Mouse (Mus musculus): ENCODE results near the gene Zbtb49. TPM values are rescaled to one million over a fixed set of nuclear protein-coding genes. Genes with fewer than 3 reads are reported as not detected.

The Zbtb49 gene
- polyA plus RNA-seq, 1 experiment from 2014 or later: 11.9 TPM

- ATAC-seq: no peak
- CTCF ChIA-PET: no interaction called here
- in situ Hi-C loops (cut with MboI; ENCODE audit: low pct_unique_long_range_greater_than_20kb): no loop called here
These were observed 20.6 kb upstream of the Zbtb49 start for GRCm38 (mm10) chr5:38240727-38241472.

DNA sequence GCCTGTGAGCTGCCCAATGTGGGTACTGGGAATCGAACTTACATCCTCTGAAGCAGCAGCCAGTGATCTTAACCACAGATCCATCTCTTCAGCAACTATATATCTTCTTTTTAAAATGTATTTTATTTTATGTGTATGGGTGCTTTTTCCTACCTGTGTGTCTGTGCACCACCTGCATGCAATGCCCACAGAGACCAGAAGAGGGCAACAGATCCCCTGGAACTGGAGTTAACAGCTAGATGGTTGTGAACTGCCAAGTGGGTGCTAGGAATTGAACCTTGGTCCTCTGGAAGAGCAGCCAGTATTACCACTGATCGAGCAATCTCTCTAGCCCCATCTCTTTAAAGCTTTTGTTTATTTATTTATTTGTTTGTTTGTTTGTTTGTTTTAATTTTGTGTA, 16.4 kb upstream of the Zbtb49 start:
- in situ Hi-C loops (cut with MboI; ENCODE audit: low pct_unique_long_range_greater_than_20kb): no loop called here
- no peak for ATAC-seq
- CTCF ChIA-PET: interaction anchor here (0.8 to 2.2 kb wide), 8 partner anchors 8 to 40 kb away, joined by 3 to 6 read pairs (median 3); partner anchors contain the start of gene Tmem128
- H3K27me3 ChIP-seq: no peaks in the 10 kb centered on the region
- DNase-seq (ENCODE audit: low read depth, low spot score): no peak
- TF ChIP-seq CTCF (IDR thresholded peaks at IDR 0.05): peak; percentile 43
- POLR2A ChIA-PET: no interaction called here

More at GRCm38 (mm10) chr5:38240727-38241472, 20.6 kb upstream of the Zbtb49 start:
- DNase-seq (ENCODE audit: low read depth, low spot score): no peak
- POLR2A ChIA-PET: no interaction called here
- no peak for TF ChIP-seq CTCF (IDR thresholded peaks at IDR 0.05)
- no peaks in the 10 kb centered on the region for H3K27me3 ChIP-seq

DNA sequence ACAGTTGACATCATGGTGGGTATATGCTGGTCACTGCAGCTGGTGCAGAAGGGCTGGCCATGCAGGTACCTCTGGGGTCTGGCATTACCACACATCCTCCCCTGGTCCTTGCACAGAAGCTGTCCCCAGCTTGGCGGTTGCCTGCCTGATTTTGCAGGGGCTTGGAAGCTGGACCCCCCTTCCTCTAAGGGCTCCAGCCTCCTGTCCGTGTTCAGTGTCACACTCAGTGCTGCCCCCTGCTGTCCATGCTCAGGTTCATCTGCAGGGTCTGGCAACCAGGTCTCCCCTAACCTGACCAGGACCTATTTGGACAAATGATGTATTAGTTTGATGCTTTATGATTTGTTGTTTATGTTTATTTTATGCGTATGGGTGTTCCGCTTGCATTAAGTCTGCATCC, 15.2 kb upstream of the Zbtb49 start:
- ChIA-PET POLR2A (no interaction called here), CTCF (interaction anchor here (1.2 to 2.2 kb wide), 5 partner anchors 11 to 34 kb away, joined by 3 to 6 read pairs (median 4); no protein-coding TSS in a partner anchor)
- in situ Hi-C loops (cut with MboI; ENCODE audit: low pct_unique_long_range_greater_than_20kb): no loop called here
- DNase-seq (ENCODE audit: low read depth, low spot score) (no peak), ATAC-seq (no peak)
- TF ChIP-seq CTCF (IDR thresholded peaks at IDR 0.05): peak; percentile 75
- no peaks in the 10 kb centered on the region for H3K27me3 ChIP-seq

- peak; percentile 42 for ATAC-seq
- CTCF ChIA-PET: interaction anchor here (1.0 to 1.6 kb wide), 2 partner anchors 22 to 333 kb away, joined by 3 to 4 read pairs; no protein-coding TSS in a partner anchor
- DNase-seq (ENCODE audit: low read depth, low spot score): no peak
These were observed 418 bp downstream of the Zbtb49 start for GRCm38 (mm10) chr5:38219771-38220307.

DNA sequence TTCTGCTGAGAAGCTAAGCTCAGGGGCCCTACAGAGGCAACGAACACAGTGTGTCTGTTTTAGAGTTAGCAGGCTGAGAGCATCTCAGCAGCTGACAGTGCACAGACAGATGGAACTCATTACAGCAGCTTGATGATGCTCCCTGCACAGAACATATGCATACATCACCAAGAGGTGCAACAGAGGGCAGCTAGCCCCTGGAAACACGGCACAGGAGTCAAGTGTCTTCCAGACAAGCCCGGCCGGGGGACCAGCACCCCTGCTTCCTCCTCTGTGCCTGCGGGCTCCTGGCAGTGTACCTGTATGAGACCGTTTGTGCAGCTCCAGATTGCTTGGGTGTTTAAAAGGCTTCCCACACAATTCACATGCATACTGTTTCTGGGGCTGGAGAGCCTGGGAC, 7.2 kb downstream of the Zbtb49 start:
- ATAC-seq (no peak), DNase-seq (ENCODE audit: low read depth, low spot score) (no peak)
- in situ Hi-C loops (cut with MboI; ENCODE audit: low pct_unique_long_range_greater_than_20kb): no loop called here
- no peak for TF ChIP-seq CTCF (IDR thresholded peaks at IDR 0.05)
- H3K27me3 ChIP-seq: no peaks in the 10 kb centered on the region
- ChIA-PET POLR2A (interaction anchor here (1.3 kb wide), 1 partner anchor 12 kb away, joined by 3 read pairs; no protein-coding TSS in a partner anchor), CTCF (interaction anchor here (0.9 to 1.8 kb wide), 4 partner anchors 9 to 104 kb away, joined by 3 to 4 read pairs (median 3); no protein-coding TSS in a partner anchor)

More at GRCm38 (mm10) chr5:38219771-38220307, 418 bp downstream of the Zbtb49 start:
- in situ Hi-C loops (cut with MboI; ENCODE audit: low pct_unique_long_range_greater_than_20kb): no loop called here
- TF ChIP-seq CTCF (IDR thresholded peaks at IDR 0.05): no peak
- no peaks in the 10 kb centered on the region for H3K27me3 ChIP-seq
- POLR2A ChIA-PET: interaction anchor here (1.2 kb wide), 1 partner anchor 9 kb away, joined by 3 read pairs; no protein-coding TSS in a partner anchor

- H3K27me3 ChIP-seq: no peaks in the 10 kb centered on the region
- no peak for TF ChIP-seq CTCF (IDR thresholded peaks at IDR 0.05)
- ChIA-PET CTCF (interaction anchor here (1.1 to 1.3 kb wide), 3 partner anchors 9 to 103 kb away, joined by 3 to 6 read pairs (median 3); no protein-coding TSS in a partner anchor), POLR2A (interaction anchor here (0.8 to 1.0 kb wide), 2 partner anchors 9 to 10 kb away, joined by 3 read pairs; partner anchors contain the start of genes Lyar and Zbtb49)
- DNase-seq (ENCODE audit: low read depth, low spot score) (no peak), ATAC-seq (no peak)
- in situ Hi-C loops (cut with MboI; ENCODE audit: low pct_unique_long_range_greater_than_20kb): no loop called here
These were observed 8.6 kb downstream of the Zbtb49 start for GRCm38 (mm10) chr5:38211691-38212090.

- TF ChIP-seq CTCF (IDR thresholded peaks at IDR 0.05): no peak
- in situ Hi-C loops (cut with MboI; ENCODE audit: low pct_unique_long_range_greater_than_20kb): no loop called here
- no peaks in the 10 kb centered on the region for H3K27me3 ChIP-seq
- POLR2A ChIA-PET: no interaction called here
- CTCF ChIA-PET: interaction anchor here (0.8 kb wide), 1 partner anchor 9 kb away, joined by 3 read pairs; no protein-coding TSS in a partner anchor
- peak; percentile 84 for ATAC-seq
- peak; percentile 35 for DNase-seq (ENCODE audit: low read depth, low spot score)
These were observed 11.3 kb downstream of the Zbtb49 start for GRCm38 (mm10) chr5:38208985-38209384.

- no peak for TF ChIP-seq CTCF (IDR thresholded peaks at IDR 0.05)
- ATAC-seq: no peak
- in situ Hi-C loops (cut with MboI; ENCODE audit: low pct_unique_long_range_greater_than_20kb): no loop called here
- no peak for DNase-seq (ENCODE audit: low read depth, low spot score)
- ChIA-PET POLR2A (no interaction called here), CTCF (interaction anchor here (0.8 to 2.1 kb wide), 3 partner anchors 8 to 13 kb away, joined by 3 to 7 read pairs (median 5); no protein-coding TSS in a partner anchor)
- no peaks in the 10 kb centered on the region for H3K27me3 ChIP-seq
These were observed 14.9 kb downstream of the Zbtb49 start for GRCm38 (mm10) chr5:38205303-38205726.

DNA sequence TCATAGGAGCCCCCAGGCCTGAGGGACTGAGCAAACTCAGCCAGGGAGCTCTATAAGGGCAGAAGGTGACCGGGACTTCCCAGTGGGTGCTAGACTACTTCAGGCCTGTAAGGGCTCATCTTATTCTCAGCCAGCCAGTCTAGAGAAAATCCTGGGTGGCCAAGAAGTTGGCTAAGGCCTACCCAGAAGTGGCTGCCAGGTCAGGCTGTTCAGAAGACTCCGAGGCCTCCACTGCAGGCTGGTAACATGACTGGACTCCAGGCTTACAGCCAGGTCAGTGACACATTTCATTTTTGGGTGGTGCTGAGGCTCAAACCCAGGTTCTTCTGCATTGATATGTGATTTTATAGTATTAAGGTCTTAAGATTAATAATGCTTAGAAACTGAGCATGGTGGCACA, 20.6 kb downstream of the Zbtb49 start:
- no peak for TF ChIP-seq CTCF (IDR thresholded peaks at IDR 0.05)
- in situ Hi-C loops (cut with MboI; ENCODE audit: low pct_unique_long_range_greater_than_20kb): loop anchor here (25.0 kb wide), 1 partner anchor 287 kb away; no protein-coding TSS in a partner anchor
- ChIA-PET CTCF (interaction anchor here (0.9 to 3.0 kb wide), 4 partner anchors 9 to 109 kb away, joined by 3 to 18 read pairs (median 3); no protein-coding TSS in a partner anchor), POLR2A (no interaction called here)
- DNase-seq (ENCODE audit: low read depth, low spot score): no peak
- no peaks in the 10 kb centered on the region for H3K27me3 ChIP-seq
- ATAC-seq: no peak

- in situ Hi-C loops (cut with MboI; ENCODE audit: low pct_unique_long_range_greater_than_20kb): loop anchor here (25.0 kb wide), 1 partner anchor 285 kb away; no protein-coding TSS in a partner anchor
- ATAC-seq (peak; percentile 76), DNase-seq (ENCODE audit: low read depth, low spot score) (peak; percentile 46)
- ChIA-PET POLR2A (no interaction called here), CTCF (interaction anchor here (0.6 to 3.0 kb wide), 18 partner anchors 8 to 378 kb away, joined by 3 to 18 read pairs (median 4); partner anchors contain the start of genes Lyar, Stx18 and Zbtb49)
- no peaks in the 10 kb centered on the region for H3K27me3 ChIP-seq
- peak; percentile 96 for TF ChIP-seq CTCF (IDR thresholded peaks at IDR 0.05)
These were observed 22.8 kb downstream of the Zbtb49 start for GRCm38 (mm10) chr5:38197482-38197823.
